Mouse (Mus musculus): ENCODE results near the gene Serpinb3d. TPM values are rescaled to one million over a fixed set of nuclear protein-coding genes. Genes with fewer than 3 reads are reported as not detected.
"Not testable (repeated sequence)": the region's sequence is repeated elsewhere in the genome, so short reads cannot be mapped to it uniquely, and the experiment has no call there.

Serpinb3d gene
- not detected in 2 replicates for polyA plus RNA-seq (2012; rRNA removed)

DNA sequence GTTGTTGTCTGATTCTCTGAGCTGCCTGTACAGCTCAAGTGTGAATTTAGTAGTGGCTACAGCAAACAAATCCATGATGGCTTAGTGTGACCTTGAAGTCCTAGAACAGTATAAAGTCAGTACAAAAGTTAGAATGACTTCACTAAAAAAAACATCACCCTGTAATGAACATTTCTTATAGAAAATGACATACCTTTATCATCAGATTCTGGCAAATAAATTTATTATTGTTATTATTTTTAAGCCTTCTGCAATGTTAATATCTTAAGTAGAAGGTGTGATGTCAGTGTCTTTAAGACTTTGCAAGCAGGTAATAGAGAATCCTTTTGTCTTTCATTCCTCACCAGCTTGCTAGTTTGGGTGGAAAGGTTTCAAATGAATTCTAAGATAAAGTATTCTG, at the start of gene Serpinb3d:
TSS of gene Serpinb3d (minus strand) at position 101 of the 400 bp plus-strand sequence.
- DNase-seq (ENCODE audit: low read depth) = no peak
- no peak for TF ChIP-seq CTCF (IDR thresholded peaks at IDR 0.05; ENCODE audit: borderline replicate concordance, extremely low read depth, insufficient read depth, insufficient read length)
- TF ChIP-seq POLR2A (IDR thresholded peaks at IDR 0.05; ENCODE audit: borderline replicate concordance, extremely low read depth, insufficient read depth, insufficient read length, poor library complexity, severe bottlenecking) = no peak

DNA sequence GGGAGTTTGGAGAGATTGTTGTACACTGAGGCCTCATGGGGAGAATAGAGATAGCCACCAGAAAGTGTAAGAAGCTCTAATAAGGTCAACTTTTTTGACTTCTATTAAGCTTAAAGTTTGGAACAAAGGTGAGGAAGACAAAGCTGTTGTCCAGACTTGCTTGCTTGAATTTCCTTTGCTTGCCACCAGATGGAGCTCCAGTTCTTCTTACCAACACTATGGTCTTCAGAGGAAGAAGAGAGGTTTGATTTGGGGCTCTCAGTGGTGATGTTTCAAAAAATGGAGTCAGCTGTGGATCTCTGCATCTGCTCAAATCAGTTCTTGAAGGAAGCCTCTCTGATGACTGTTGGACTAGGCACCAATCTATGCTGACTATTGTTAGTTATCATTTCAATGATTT, 44.1 kb upstream of the Serpinb3d start:
- not testable (repeated sequence) for DNase-seq (ENCODE audit: low read depth)

DNA sequence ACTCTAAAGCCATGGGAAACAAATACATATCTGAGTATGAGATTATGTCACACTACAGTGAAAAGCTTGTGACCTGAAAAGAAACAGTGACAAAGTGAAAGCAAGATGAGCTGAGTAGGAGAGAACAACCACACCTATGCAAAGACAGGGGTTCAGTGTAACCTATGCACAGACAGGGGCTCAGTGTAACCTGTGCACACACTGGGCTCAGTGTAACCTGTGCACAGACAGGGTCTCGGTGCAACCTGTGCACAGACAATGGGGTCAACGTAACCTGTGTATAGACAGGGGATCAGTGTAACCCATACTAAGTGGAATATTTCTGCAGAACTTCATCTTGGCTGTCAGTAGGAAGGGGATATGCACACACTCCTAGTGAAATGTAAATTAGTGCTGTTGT, 15.1 kb upstream of the Serpinb3d start:
- TF ChIP-seq CTCF (IDR thresholded peaks at IDR 0.05; ENCODE audit: borderline replicate concordance, extremely low read depth, insufficient read depth, insufficient read length) (no peak), POLR2A (IDR thresholded peaks at IDR 0.05; ENCODE audit: borderline replicate concordance, extremely low read depth, insufficient read depth, insufficient read length, poor library complexity, severe bottlenecking) (no peak)
- no peak for DNase-seq (ENCODE audit: low read depth)

DNA sequence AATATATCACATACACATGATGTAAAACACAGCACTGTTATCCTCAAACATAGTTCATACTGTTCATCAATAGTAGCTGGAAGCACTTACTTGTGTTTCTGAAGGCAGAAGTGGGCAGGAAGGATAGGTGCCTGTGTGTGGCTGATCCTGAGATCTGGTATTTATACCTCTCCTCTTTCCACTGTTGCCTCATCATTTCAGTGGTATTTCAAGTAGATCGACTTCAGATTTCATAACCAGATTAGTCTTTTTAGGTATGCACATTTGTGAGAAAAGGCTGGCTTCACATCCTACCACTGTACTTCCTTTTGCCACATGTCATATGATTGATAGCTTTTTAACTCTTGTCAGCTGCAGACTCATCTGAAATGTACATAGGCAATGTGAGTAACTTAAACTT, 31.1 kb downstream of the Serpinb3d start, which contains the start of gene Serpinb3a:
TSS of gene Serpinb3a (minus strand) at position 101 of the 400 bp plus-strand sequence.
- TF ChIP-seq POLR2A (IDR thresholded peaks at IDR 0.05; ENCODE audit: borderline replicate concordance, extremely low read depth, insufficient read depth, insufficient read length, poor library complexity, severe bottlenecking) (no peak), CTCF (IDR thresholded peaks at IDR 0.05; ENCODE audit: borderline replicate concordance, extremely low read depth, insufficient read depth, insufficient read length) (no peak)
- no peak for DNase-seq (ENCODE audit: low read depth)

- DNase-seq (ENCODE audit: low read depth) = not testable (repeated sequence)
Observed at GRCm38 (mm10) chr1:107034236-107034635, 49.1 kb downstream of the Serpinb3d start.

Other genes with a start within 250 kb of the Serpinb3d start
- gene Serpinb5, start 222.3 kb downstream of the Serpinb3d start, polyA plus RNA-seq (2012; rRNA removed) = 0.10 and 0.40 TPM in 2 replicates
- gene Serpinb12, start 149.1 kb downstream of the Serpinb3d start, polyA plus RNA-seq (2012; rRNA removed) = 0.12 and 0.55 TPM in 2 replicates
- gene Serpinb13, start 102.5 kb downstream of the Serpinb3d start, polyA plus RNA-seq (2012; rRNA removed) = not detected in 2 replicates
- 0.39 TPM in 1 of 2 replicates, not detected in the other for gene Serpinb3a, start 31.2 kb downstream of the Serpinb3d start, polyA plus RNA-seq (2012; rRNA removed)
- 0.06 TPM in 1 of 2 replicates, not detected in the other for gene Serpinb3b, start 194.9 kb upstream of the Serpinb3d start, polyA plus RNA-seq (2012; rRNA removed)
- 0.19 and 0.33 TPM in 2 replicates for gene Serpinb3c, start 194.9 kb upstream of the Serpinb3d start, polyA plus RNA-seq (2012; rRNA removed)